In genomic region chr2:125615440-125615839, GRCm38 (mm10) we compare ENCODE assay signal across 26 mouse cellular contexts. TPM values are rescaled to one million over a fixed set of nuclear protein-coding genes. Genes with fewer than 3 reads are reported as not detected.
A peak's percentile ranks its signal among the peaks of the same experiment; 100 is the strongest.
DNase-seq lines count a peak whose midpoint lies in the region; ATAC-seq lines count a peak whose summit lies in the region.
"Had no signal": no experiment of that assay in that cellular context is flagged by ENCODE, and none has a peak within 500 bp of the region (broad histone marks: within the 10 kb centered on the region; RNA-seq: fewer than 3 reads in every experiment).

No protein-coding gene starts in this region.

- H3K9ac ChIP-seq in liver, embryonic 11.5 days (ENCODE audit: low read depth, low read length), result no peak overlapping the region
- H3K9ac ChIP-seq in liver, embryonic 12.5 days, result no peak overlapping the region
- no peak overlapping the region for H3K9ac ChIP-seq in liver, embryonic 15.5 days
- H3K9ac ChIP-seq: embryonic facial prominence, embryonic 12.5 days; embryonic facial prominence, embryonic 15.5 days; forebrain, embryonic 12.5 days; forebrain, embryonic 15.5 days; heart, embryonic 12.5 days; heart, embryonic 15.5 days; hindbrain, embryonic 13.5 days had no signal

- no peak overlapping the region for H3K27ac ChIP-seq in liver, embryonic 11.5 days (ENCODE audit: low read depth, low read length)
- no peak overlapping the region for H3K27ac ChIP-seq in liver, embryonic 12.5 days
- no peak overlapping the region; the same call in 1 of the 2 replicates for H3K27ac ChIP-seq in liver, embryonic 15.5 days (replicated peaks)
- H3K27ac ChIP-seq: embryonic facial prominence, embryonic 12.5 days; embryonic facial prominence, embryonic 15.5 days; forebrain, embryonic 12.5 days; forebrain, embryonic 15.5 days; heart, embryonic 15.5 days; hindbrain, embryonic 10.5 days; hindbrain, embryonic 13.5 days had no signal

- H3K4me3 ChIP-seq in liver, embryonic 11.5 days (ENCODE audit: low read depth, low read length), result no peak overlapping the region
- H3K4me3 ChIP-seq in liver, embryonic 12.5 days, result no peak overlapping the region
- no peak overlapping the region for H3K4me3 ChIP-seq in liver, embryonic 15.5 days (replicated peaks)
- H3K4me3 ChIP-seq: embryonic facial prominence, embryonic 12.5 days; embryonic facial prominence, embryonic 15.5 days; forebrain, embryonic 12.5 days; forebrain, embryonic 15.5 days; heart, embryonic 12.5 days; heart, embryonic 15.5 days; hindbrain, embryonic 10.5 days; hindbrain, embryonic 13.5 days had no signal

- ATAC-seq in liver, embryonic 11.5 days (replicated peaks; ENCODE audit: low FRiP score), result peak; percentile 38
- peak; percentile 48 for ATAC-seq in liver, embryonic 12.5 days
- peak; percentile 49; the same call in 1 of the 2 replicates for ATAC-seq in liver, embryonic 15.5 days (ENCODE audit: insufficient read depth)
- ATAC-seq: CD4-positive, CD25-positive, alpha-beta regulatory T cell, adult 4 months; forebrain, embryonic 15.5 days; hindbrain, embryonic 16.5 days had no signal

- H3K4me1 ChIP-seq in liver, embryonic 11.5 days (replicated peaks; ENCODE audit: control insufficient read depth, insufficient read depth, low read length), result no peaks in the 10 kb centered on the region; the same call in 1 of the 2 replicates
- H3K4me1 ChIP-seq in liver, embryonic 12.5 days, result peaks cover 12% of the 10 kb centered on the region; the same call in 1 of the 2 replicates
- H3K4me1 ChIP-seq in liver, embryonic 15.5 days (replicated peaks), result peaks cover 3% of the 10 kb centered on the region; the same call in 1 of the 2 replicates
- H3K4me1 ChIP-seq: embryonic facial prominence, embryonic 15.5 days; heart, embryonic 12.5 days had no signal

- no peaks in the 10 kb centered on the region for H3K9me3 ChIP-seq in liver, embryonic 11.5 days (ENCODE audit: control insufficient read depth, low read length)
- H3K9me3 ChIP-seq in liver, embryonic 12.5 days (replicated peaks), result no peaks in the 10 kb centered on the region
- H3K9me3 ChIP-seq in liver, embryonic 15.5 days (replicated peaks), result no peaks in the 10 kb centered on the region
- H3K9me3 ChIP-seq: embryonic facial prominence, embryonic 12.5 days; embryonic facial prominence, embryonic 15.5 days; forebrain, embryonic 12.5 days; forebrain, embryonic 15.5 days; heart, embryonic 12.5 days; heart, embryonic 15.5 days; hindbrain, embryonic 10.5 days; hindbrain, embryonic 13.5 days had no signal

- H3K27me3 ChIP-seq in liver, embryonic 11.5 days (replicated peaks; ENCODE audit: control insufficient read depth, insufficient read depth, low read length), result no peaks in the 10 kb centered on the region
- no peaks in the 10 kb centered on the region for H3K27me3 ChIP-seq in liver, embryonic 12.5 days (replicated peaks)
- no peaks in the 10 kb centered on the region for H3K27me3 ChIP-seq in liver, embryonic 15.5 days
- H3K27me3 ChIP-seq: embryonic facial prominence, embryonic 12.5 days; embryonic facial prominence, embryonic 15.5 days; forebrain, embryonic 12.5 days; forebrain, embryonic 15.5 days; heart, embryonic 12.5 days; heart, embryonic 15.5 days; hindbrain, embryonic 13.5 days had no signal

- no peak overlapping the region for H3K4me2 ChIP-seq in liver, embryonic 11.5 days
- H3K4me2 ChIP-seq in liver, embryonic 12.5 days, result no peak overlapping the region
- H3K4me2 ChIP-seq in liver, embryonic 15.5 days, result peak overlapping the region; percentile 21; the same call in 1 of the 2 replicates
- H3K4me2 ChIP-seq: embryonic facial prominence, embryonic 12.5 days; embryonic facial prominence, embryonic 15.5 days; forebrain, embryonic 12.5 days; forebrain, embryonic 15.5 days; heart, embryonic 12.5 days; heart, embryonic 15.5 days; hindbrain, embryonic 13.5 days had no signal

- WGBS in liver, embryonic 11.5 days, result 88% methylated on average over 7 of the region's 7 CpGs
- 82% methylated on average over 7 of the region's 7 CpGs for WGBS in liver, embryonic 12.5 days (ENCODE audit: insufficient replicate concordance)
- 82% methylated on average over 7 of the region's 7 CpGs for WGBS in liver, embryonic 15.5 days (ENCODE audit: insufficient replicate concordance)

- DNase-seq in liver, embryonic 11.5 days (ENCODE audit: low spot score), result no peak
- DNase-seq in frontal cortex, postnatal 36 days (ENCODE audit: low spot score in 2 of 2), result no peak
- no peak for DNase-seq in urinary bladder, postnatal 4 days (ENCODE audit: low spot score in 2 of 2)
- no peak for DNase-seq in urinary bladder, postnatal 36 days (ENCODE audit: low spot score in 2 of 2)
- DNase-seq: adrenal gland, adult 2 months; adrenal gland, postnatal 14 days; cerebellum, adult 11 months; cerebellum, adult 2 months; cerebellum, adult 9-11 months; cerebellum, postnatal 25 days; gastrocnemius, postnatal 10 days; gastrocnemius, postnatal 36 days; heart, postnatal 10 days; heart, postnatal 36 days had no signal

- H3K36me3 ChIP-seq in liver, embryonic 11.5 days (ENCODE audit: control insufficient read depth, insufficient read depth, low read length), result peaks cover 57% of the 10 kb centered on the region
- H3K36me3 ChIP-seq in liver, embryonic 12.5 days, result peaks cover 92% of the 10 kb centered on the region
- peaks cover 90% of the 10 kb centered on the region for H3K36me3 ChIP-seq in liver, embryonic 15.5 days (replicated peaks)

RNA-seq across cellular contexts. Expression of gene Cep152, which starts 9.5 kb away (rescaled TPM):
- 8.1 and 9.1 TPM in 2 replicates for polyA plus RNA-seq in liver, embryonic 11.5 days (2014; fragmentation: Nextera tagmentation; extraction: Ambion mirVana)
- polyA plus RNA-seq in liver, embryonic 12.5 days (2016; fragmentation: Nextera tagmentation; extraction: Ambion mirVana), result 7.0 and 7.2 TPM in 2 replicates
- 4.2 and 4.5 TPM in 2 replicates for polyA plus RNA-seq in liver, embryonic 15.5 days (2015; fragmentation: Nextera tagmentation; extraction: Ambion mirVana)

RNA-seq across cellular contexts. Expression of gene Eid1, which starts 57.5 kb away (rescaled TPM):
- polyA plus RNA-seq in liver, embryonic 11.5 days (2014; fragmentation: Nextera tagmentation; extraction: Ambion mirVana), result 81.1 and 84.1 TPM in 2 replicates
- 59.9 and 61.6 TPM in 2 replicates for polyA plus RNA-seq in liver, embryonic 12.5 days (2016; fragmentation: Nextera tagmentation; extraction: Ambion mirVana)
- 34.4 and 37.1 TPM in 2 replicates for polyA plus RNA-seq in liver, embryonic 15.5 days (2015; fragmentation: Nextera tagmentation; extraction: Ambion mirVana)
